Mouse (Mus musculus): ENCODE results near the gene Hsf5.

Gene Hsf5

DNA sequence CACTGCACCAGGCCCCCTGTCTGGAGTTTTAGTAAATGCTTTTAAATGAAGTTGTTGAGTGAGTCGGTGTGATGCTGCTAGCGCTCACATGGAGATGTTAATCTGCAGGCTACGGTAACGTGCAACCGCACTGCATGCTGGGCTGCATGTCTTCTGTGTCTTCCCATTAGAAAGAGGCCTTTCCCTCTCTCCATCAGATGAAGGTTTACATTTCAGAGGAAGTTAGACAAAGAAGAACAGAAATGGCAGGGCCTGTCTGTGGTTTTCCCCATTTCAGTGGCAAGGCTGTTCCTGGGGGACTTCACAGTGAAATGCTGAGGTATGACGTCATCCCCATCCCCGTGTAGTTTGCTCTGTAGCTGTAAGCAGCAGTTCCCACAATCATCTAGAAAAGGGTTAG, 69.4 kb downstream of the Hsf5 start:
- CTCF ChIA-PET, result no interaction called here

DNA sequence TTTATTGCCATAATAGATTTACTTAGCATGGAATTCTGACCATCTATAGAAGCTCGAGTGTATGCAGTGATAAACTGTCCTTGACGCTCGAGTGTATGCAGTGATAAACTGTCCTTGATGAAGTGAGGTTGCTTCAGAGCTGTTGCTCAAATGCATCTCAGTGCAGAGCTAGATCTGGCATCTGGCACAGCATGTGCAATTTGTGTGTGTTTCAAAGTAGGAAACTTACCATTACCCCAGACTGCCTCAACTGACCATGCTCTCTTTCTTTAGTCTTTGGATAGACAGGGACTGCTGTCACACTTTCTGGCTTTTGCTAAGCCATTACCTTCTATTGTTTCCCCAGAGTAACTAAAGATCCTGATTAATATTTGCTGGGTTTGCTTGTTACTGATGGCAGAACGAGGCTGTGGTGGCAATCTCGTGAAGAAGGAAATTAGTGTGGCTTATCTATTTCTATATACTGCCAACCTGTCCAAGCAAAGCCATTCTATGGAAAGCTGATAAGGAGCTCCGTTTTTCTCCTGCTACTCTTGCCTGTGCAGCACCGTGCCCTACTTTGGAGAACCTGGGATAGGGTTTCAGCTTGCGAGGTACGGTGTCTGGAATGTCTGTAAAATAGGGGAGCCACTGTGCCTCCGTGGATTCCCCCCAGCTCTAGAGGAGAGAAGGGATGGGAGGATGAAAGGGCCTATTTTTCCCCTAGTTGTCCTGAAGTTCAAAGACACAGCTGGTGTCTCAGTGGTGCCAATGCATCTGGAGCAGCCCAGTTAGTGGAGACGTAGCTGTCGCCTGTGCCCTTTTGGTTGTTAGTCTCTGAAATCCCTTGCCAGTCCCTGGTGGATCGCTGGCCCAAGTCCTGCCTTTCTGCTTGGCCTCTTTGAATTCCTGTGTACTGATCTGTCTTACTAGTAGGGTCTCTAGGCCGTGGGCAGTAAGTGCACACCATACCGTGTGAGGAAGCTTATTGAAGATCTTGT, 70.6 kb downstream of the Hsf5 start:
- CTCF ChIA-PET, result interaction anchor here (0.6 to 1.6 kb wide), 2 partner anchors 11 to 36 kb away, joined by 3 to 12 read pairs; no protein-coding TSS in a partner anchor

DNA sequence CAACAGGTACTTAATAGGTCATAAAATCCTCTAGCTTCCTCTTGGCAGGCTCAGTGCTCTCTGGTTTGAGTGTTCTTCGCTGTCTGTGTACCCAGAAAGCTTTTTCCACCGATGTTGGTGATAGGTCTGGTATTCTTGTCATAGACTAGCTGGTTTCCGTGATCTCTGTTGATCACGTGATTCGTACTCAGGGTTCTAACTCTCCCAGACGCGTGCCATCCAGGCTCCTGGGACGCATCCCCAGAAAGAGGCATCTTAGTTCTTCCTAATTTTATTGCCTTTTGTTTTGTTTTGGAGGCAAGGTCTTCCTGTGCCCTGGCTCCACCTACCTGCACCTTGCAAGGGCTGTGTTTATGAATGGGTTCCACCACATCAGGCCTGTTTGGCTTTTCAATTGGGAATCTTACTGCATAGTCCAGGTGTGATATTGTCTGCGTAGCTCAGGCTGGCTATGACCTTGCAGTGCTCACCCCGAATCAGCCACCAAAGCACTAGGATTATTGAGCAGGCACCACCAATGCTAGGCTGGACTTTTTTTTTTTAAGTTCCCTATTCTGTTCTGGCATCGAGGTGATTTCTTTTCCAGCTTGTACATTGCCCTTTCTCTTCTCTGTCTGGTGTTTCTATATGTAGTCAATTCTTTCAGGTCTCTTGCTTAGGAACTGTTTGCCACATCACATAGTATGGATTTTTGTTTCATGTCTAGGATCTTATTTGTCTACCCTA, 71.7 kb downstream of the Hsf5 start:
- CTCF ChIA-PET, result interaction anchor here (1.6 kb wide), 1 partner anchor 12 kb away, joined by 3 read pairs; no protein-coding TSS in a partner anchor

DNA sequence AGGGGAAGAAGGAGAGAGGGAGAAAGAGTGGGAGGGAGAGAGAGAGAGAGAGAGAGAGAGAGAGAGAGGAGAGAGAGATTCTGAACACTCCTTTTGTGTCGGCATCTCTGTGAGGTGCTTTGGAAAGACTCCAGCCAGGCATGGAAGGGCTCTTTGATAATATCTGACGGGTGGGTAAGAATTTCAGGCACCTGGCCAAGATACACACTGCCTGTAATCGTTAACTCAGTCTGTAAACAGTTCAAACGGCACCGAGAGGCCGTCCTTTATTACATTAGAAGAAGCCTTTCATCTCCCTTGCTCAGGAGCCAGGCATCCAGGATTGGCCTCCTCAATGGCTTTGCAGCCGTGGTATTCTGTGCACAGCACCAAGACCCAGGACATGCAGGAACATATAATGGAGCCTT, 72.4 kb downstream of the Hsf5 start:
- CTCF ChIA-PET, result no interaction called here

DNA sequence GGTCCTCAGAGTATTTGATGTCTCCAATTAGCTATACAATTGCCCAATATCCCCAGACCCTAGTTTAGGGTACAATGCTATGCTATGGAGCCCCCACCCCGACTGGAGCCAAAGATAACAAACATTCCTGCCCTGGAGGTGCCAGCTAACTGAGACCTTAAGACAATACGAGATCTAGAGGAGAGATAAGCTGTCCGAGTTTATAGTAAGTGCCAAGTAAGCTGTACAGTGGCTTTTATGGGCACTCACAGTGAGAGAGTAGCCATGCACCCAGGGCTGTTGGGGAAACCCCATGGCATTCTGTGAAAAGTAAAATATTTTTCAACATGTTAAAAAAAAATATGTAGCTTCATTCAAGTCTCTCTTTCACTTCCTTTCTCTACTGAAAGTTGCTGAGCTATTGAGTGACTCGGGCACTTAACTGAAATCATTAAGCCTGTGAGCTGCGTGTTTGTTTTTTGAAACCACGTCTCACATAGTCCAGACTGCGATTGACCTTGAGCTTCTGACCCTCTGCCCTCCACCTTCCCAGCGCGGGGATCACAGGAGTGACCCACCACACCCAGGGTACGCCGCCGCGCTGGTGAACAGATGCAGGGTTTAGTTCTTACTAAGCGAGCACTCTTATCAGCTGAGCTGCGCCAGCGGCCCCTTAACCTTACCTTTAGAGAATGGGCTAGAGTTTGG, 73.2 kb downstream of the Hsf5 start:
- CTCF ChIA-PET, result no interaction called here

DNA sequence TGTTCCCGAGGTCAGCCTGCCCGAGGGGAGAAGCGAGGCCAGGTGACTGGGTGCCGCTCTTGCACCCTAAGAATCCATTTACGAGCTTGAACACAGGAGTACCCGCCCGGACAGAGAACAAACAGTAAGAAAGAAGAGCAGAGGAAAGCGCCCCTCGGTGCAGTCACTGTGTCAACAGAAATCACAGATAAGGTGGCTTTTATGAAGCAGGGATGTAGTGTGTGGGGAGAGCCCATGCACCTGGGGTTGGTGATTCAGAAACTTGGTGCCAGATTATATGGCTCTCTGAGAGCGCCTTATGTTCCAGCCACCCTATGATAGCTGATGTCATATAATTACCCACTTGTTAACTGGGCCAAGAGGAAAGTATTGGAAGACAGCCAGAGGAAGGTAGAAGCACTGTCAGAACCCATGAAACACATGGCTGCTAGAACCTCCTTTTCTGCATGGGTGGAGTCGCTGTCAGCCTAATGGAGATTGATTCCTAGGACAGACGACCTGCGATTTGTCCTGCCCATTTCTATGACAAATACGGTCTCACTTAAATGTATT, 80.2 kb downstream of the Hsf5 start:
- CTCF ChIA-PET, result no interaction called here

DNA sequence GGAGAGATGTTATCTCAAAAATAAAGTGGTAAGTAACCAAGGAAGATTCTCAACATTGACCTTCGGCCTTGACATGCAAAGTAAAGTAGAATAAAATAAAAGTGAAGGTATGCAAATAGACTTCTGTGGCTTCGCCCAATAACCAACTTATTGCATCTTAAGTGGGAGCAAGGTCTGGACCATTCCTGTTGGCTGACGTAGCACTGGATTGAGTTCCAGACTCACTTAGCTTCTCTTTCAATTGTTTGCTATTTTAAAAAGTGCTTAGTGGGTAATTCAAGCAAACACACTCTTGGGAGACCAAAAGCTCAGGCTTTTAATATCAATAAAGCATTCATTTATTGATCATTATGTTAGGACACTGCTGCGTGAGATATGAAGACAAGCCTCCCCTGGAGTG, 81.2 kb downstream of the Hsf5 start:
- CTCF ChIA-PET, result no interaction called here

DNA sequence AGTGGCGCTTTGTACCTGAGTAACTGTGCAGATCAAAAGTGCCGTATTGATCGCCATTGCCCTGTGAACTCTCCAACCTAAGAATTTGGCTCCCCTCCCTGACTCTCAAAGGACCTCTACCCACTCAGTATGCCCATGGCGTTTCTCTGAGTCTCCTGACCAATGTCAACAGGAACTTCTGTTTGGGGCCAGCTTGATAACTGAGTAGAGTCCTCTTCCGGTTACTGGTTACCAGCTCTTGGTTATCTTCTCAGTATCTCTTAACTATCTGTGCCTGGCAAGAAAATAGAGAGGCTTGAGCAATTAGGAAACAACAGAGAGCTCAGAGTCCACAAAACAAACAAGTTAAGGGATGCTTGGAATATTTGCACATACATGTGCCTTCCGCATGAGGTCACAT, 84.1 kb downstream of the Hsf5 start:
- CTCF ChIA-PET, result no interaction called here

DNA sequence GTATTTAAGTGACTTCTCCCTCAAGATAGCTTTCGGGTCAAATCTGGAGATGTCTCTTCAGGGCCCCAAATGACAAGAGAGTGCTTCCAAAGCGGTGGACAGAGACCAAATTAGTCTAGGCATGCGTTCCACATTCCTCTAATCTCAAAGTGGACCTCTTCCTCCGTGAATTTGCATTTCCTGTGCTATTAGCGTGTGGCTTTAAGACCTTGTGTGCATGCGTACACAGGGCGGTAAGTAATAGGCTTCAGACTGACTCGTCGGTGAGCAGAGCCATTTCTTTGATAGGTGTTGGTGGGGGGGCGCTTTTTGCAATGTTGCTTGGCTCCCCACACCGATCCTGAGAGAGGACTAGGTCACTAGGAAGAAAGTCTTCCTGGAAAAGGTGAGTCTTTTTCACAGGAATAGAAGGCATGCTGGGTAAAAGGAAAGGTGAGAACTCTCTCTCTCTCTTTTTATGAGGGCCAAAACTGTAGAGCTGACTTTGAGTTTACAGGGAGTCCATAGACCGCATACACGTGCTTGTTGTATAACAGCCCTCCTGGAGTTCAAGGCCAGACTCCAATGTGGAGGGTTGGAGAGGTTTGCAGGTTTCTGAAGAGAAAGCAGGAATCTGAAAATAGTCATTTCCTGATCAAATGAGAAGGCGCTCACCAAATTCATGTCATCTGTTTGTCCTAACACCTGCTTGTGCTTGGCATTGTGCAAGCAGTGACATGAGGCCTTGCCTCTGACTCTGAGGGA, 85.1 kb downstream of the Hsf5 start:
- CTCF ChIA-PET, result no interaction called here

DNA sequence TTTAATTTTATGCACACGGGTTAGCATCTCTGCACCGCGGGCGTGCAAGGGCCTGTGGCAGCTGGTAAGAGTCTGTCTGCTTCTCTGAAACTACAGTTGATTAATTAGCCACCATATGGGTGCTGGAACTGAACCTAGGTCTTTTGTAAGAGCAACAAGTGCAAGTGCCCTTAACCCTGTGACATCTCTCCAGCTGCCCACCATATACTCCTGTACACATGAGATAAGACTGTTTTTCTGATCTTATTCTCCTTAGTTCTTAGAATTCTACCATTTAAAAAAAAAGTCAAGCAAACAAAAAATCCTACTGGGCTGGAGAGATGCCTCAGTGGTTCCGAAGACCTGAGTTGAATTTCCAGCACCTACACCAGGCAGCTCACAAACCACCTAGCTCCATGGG, 86.7 kb downstream of the Hsf5 start:
- CTCF ChIA-PET, result no interaction called here

DNA sequence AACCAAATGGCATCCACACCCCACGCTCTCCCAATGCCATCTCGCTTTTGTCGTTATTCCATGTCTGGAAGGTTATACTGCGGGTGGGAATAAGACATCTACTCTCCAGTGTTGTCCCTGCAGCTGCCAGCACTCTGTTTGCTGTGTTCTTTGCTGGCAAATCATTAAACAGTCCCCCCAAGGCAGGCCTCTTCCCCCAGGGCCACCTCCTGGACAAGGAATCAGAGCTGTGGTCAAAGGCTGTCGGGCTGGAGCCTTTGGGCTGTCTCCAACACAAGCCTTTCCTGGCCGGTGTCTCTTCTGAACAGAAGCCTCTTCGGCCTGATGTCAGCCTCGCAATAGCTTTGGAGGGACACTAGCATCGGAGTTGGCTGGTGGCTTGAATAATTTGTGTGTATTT, 87.3 kb downstream of the Hsf5 start:
- CTCF ChIA-PET, result no interaction called here

DNA sequence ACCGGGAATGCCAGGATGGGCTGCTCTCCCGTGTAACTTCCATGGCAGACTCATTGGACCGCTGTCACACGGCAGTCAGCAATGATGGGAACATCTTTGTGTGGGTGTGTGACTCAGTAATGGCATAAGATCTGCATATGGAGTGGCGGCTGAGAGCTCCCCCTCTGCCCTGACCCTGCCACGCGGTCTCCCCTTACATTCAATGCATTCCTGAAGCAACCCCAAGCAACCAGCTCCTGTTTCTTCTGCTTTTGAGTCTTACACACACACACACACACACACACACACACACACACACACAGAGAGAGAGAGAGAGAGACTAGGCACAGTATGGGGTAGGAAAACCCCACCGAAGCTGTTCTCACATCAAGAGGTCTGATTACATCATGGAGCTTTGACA, 90.6 kb downstream of the Hsf5 start:
- CTCF ChIA-PET, result interaction anchor here (0.7 kb wide), 1 partner anchor 11 kb away, joined by 3 read pairs; no protein-coding TSS in a partner anchor

DNA sequence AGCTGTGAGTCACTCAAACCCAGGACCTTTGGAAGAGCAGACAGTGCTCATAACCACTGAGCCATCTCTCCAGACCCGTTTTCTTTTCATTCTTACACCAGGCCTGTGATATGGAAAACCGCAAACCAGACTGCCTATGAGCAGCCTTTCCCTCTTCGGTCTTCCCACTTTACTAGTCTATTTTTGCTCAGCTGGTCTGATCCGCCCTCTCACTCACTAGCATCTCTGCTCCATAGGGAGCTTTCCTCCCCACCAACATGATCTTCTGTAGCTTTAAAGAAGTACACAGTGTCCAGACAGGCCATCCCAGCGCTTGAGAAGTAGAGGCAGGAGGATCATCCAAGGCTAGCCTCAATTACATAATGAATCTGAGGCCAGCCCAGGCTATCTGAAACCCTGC, 92.0 kb downstream of the Hsf5 start:
- CTCF ChIA-PET, result no interaction called here

Data from spleen, embryonic (tissue).